Mouse (Mus musculus) embryonic facial prominence, embryonic 11.5 days (tissue): Measurements from ENCODE around the gene Vmn1r23. TPM values are rescaled to one million over a fixed set of nuclear protein-coding genes. Genes with fewer than 3 reads are reported as not detected.
"Not testable (repeated sequence)": the region's sequence is repeated elsewhere in the genome, so short reads cannot be mapped to it uniquely, and the experiment has no call there.

Experiments used
- ATAC-seq: fragments of 200-750 bp; cut with Nextera tagmentation; replicated peaks from 2 replicates; pipeline ENCODE4 v1.8.0; 2017; ENCODE audit warnings: low read depth; ENCODE audit not compliant: insufficient number of reproducible peaks, low FRiP score, low TSS enrichment
- DNase-seq: peaks from one replicate; pipeline ENCODE4 v3.0.0-alpha.2; 2015; ENCODE audit warnings: low spot score
- H3K27ac ChIP-seq: fragments of 300-500 bp; sonication (generic); replicated peaks from 2 replicates; pipeline ENCODE4 v1.5.1; 2014; ENCODE audit warnings: mild to moderate bottlenecking, low read depth, low read length, control low read depth
- H3K27me3 ChIP-seq: fragments of 300-500 bp; sonication (generic); 2 replicates; pipeline ENCODE4 v1.6.1; 2014; ENCODE audit warnings: mild to moderate bottlenecking, low read length, moderate library complexity, mixed read lengths; ENCODE audit not compliant: control insufficient read depth, insufficient read depth
- H3K36me3 ChIP-seq: fragments of 300-500 bp; sonication (generic); replicated peaks from 2 replicates; pipeline ENCODE4 v1.6.1; 2014; ENCODE audit warnings: low read depth, mild to moderate bottlenecking, low read length, moderate library complexity, mixed read lengths; ENCODE audit not compliant: control insufficient read depth, insufficient read depth
- H3K4me1 ChIP-seq: fragments of 300-500 bp; sonication (generic); 2 replicates; pipeline ENCODE4 v1.6.1; 2014; ENCODE audit warnings: low read length, mixed read lengths; ENCODE audit not compliant: control insufficient read depth, insufficient read depth
- H3K4me2 ChIP-seq: fragments of 300-500 bp; sonication (generic); 2 replicates; pipeline ENCODE4 v1.6.1; 2014; ENCODE audit warnings: low read depth, mild to moderate bottlenecking, control low read depth, low read length, moderate library complexity
- H3K4me3 ChIP-seq: fragments of 300-500 bp; sonication (generic); 2 replicates; pipeline ENCODE4 v1.5.1; 2014; ENCODE audit warnings: low read depth, low read length, control low read depth
- H3K9ac ChIP-seq: fragments of 300-500 bp; sonication (generic); replicated peaks from 2 replicates; pipeline ENCODE4 v1.6.1; 2014; ENCODE audit warnings: mild to moderate bottlenecking, control low read depth, low read length
- H3K9me3 ChIP-seq: fragments of 300-500 bp; sonication (generic); replicated peaks from 2 replicates; pipeline ENCODE4 v1.6.1; 2016; ENCODE audit warnings: mild to moderate bottlenecking, low read length, inconsistent platforms, mixed read lengths; ENCODE audit not compliant: control insufficient read depth
- WGBS: fragments of 180-500 bp; shearing (Covaris S2); extraction: QIAGEN DNeasy Blood & Tissue Kit; methylation state at CpG from one replicate; pipeline ENCODE4 v1.1.7; 2014; 5-methylcytosine and 5-hydroxymethylcytosine counted together
- polyA plus RNA-seq: library from polyadenylated mRNA; unstranded; fragments of >200 nt; fragmentation: Nextera tagmentation; extraction: Ambion mirVana; gene quantifications from 2 replicates; pipeline ENCODE4 v1.2.1, GENCODE M21; 2014

Vmn1r23 gene
- polyA plus RNA-seq = not detected in 2 replicates

DNA sequence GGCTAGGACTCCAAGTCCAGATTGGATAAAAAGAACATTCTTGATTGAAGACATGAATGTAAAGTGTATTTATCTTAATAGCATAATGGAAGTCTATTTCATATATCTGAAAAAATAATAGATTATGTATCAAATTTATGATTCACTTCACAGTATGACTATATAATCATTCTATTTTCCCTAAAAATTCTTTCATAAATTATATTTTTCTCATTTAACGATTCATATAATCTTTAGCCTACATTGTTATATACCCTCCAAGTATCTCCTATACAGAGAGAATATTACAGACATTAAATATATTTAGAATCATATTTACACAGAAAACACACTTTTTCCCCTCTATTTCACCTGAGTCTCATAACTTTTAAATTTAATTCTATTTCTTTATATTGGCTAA lies at the start of gene Vmn1r23:
Vmn1r23 (minus strand) TSS at position 101 of the 400 bp plus-strand sequence.
- Histone ChIP-seq H3K4me2 (no peak within 1 kb of the TSS), H3K4me1 (no peaks in the 10 kb centered on the region), H3K9ac (no peak within 1 kb of the TSS), H3K27ac (no peak within 1 kb of the TSS), H3K36me3 (no peaks in the 10 kb centered on the region), H3K4me3 (no peak within 1 kb of the TSS), H3K9me3 (no peaks in the 10 kb centered on the region), H3K27me3 (no peaks in the 10 kb centered on the region)
- 88% methylated on average over 1 of the region's 1 CpGs for WGBS
- DNase-seq (no peak), ATAC-seq (no peak)

DNA sequence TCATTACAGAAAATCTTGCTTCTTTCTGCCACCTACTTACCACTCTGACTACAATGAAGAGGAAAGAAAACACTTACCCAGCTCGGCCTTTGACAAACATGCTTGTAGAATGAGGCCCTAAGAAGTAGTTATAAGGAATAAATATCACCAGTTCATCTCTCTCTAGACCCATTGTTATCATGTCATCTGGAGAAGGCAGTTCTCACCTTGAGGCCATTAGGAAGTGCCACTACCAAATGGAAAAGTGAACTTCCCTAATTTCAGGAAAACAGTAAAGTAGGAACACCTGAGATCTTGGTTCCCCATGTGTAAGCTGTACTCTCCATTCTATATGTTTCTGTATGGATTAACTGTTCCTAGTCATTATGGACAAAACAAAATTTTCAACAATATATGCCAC lies 34.8 kb upstream of the Vmn1r23 start, which contains the start of gene Vmn1r24:
Vmn1r24 (minus strand) TSS at position 101 of the 400 bp plus-strand sequence.
- WGBS = 85% methylated on average over 1 of the region's 1 CpGs

DNA sequence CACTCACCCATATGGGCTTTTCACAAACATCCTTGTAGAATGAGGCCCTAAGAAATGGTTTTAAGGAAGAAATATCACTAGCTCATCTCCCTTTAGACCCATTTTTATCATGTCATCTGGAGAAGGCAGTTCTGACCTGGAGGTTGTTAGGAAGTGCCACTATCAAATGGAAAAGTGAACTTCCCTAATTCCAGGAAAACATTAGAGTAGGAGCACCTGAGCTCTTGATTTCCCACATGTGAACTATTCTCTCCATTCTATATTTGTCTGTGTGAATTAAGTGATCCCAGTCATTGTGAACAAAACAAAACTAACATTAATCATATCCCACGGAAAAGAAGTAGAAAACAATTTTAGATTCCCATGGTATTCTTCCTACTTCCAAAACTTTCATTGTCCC lies 18.7 kb downstream of the Vmn1r23 start, which contains the start of gene Vmn1r22:
Vmn1r22 (minus strand) TSS at position 101 of the 400 bp plus-strand sequence.
- Histone ChIP-seq H3K9me3 (no peaks in the 10 kb centered on the region), H3K9ac (no peak within 1 kb of the TSS), H3K36me3 (no peaks in the 10 kb centered on the region), H3K27me3 (no peaks in the 10 kb centered on the region), H3K4me3 (no peak within 1 kb of the TSS), H3K27ac (no peak within 1 kb of the TSS), H3K4me2 (no peak within 1 kb of the TSS), H3K4me1 (no peaks in the 10 kb centered on the region)
- WGBS = 74% methylated on average over 1 of the region's 1 CpGs
- ATAC-seq (no peak), DNase-seq (no peak)

More for the DNA sequence above, 34.8 kb upstream of the Vmn1r23 start, which contains the start of gene Vmn1r24:
- H3K9ac ChIP-seq, H3K4me1 ChIP-seq, DNase-seq, H3K36me3 ChIP-seq, H3K4me2 ChIP-seq, H3K4me3 ChIP-seq, H3K27ac ChIP-seq, H3K9me3 ChIP-seq, H3K27me3 ChIP-seq, ATAC-seq: not testable (repeated sequence)

Other genes starting within 250 kb of the Vmn1r23 start
- 18.5 and 19.7 TPM in 2 replicates for gene Pyurf, start 234.8 kb downstream of the Vmn1r23 start, polyA plus RNA-seq
- gene Lancl2, start 224.3 kb downstream of the Vmn1r23 start, polyA plus RNA-seq = 48.5 and 51.1 TPM in 2 replicates
- 55.8 and 60.8 TPM in 2 replicates for gene Vopp1, start 101.7 kb downstream of the Vmn1r23 start, polyA plus RNA-seq
- not detected in 2 replicates for gene Vmn1r21, start 76.5 kb downstream of the Vmn1r23 start, polyA plus RNA-seq
- gene Vmn1r22, start 18.8 kb downstream of the Vmn1r23 start, polyA plus RNA-seq = not detected in 2 replicates
- not detected in 2 replicates for gene Vmn1r24, start 34.7 kb upstream of the Vmn1r23 start, polyA plus RNA-seq
- not detected in 2 replicates for gene Vmn1r25, start 54.0 kb upstream of the Vmn1r23 start, polyA plus RNA-seq
- gene Vmn1r26, start 88.3 kb upstream of the Vmn1r23 start, polyA plus RNA-seq = not detected in 2 replicates